7 mouse cellular contexts compared by ENCODE assay signal in genomic region chr5:135793996-135794858, GRCm38 (mm10). TPM values are rescaled to one million over a fixed set of nuclear protein-coding genes. Genes with fewer than 3 reads are reported as not detected.
DNase-seq lines count a peak whose midpoint lies in the region; ATAC-seq lines count a peak whose summit lies in the region.

No protein-coding gene starts in this region.

- no peaks in the 10 kb centered on the region; the same call in 1 of the 2 replicates for H3K4me1 ChIP-seq in embryonic facial prominence, embryonic 12.5 days
- no peaks in the 10 kb centered on the region for H3K4me1 ChIP-seq in limb, embryonic 11.5 days (ENCODE audit: control insufficient read depth, insufficient read depth, low read length)
- peaks cover 12% of the 10 kb centered on the region; the same call in 1 of the 2 replicates for H3K4me1 ChIP-seq in midbrain, embryonic 14.5 days (ENCODE audit: control insufficient read depth, insufficient read depth, low read length)

- DNase-seq in adrenal gland, postnatal 14 days, result peak; percentile 93
- DNase-seq in heart, adult 11 months, result peak; percentile 98
- DNase-seq in kidney, adult 18-20 months, result peak; percentile 91
- DNase-seq in limb, embryonic 11.5 days (ENCODE audit: low spot score), result peak; percentile 91
- peak; percentile 95 for DNase-seq in midbrain, embryonic 14.5 days
- DNase-seq in spleen, adult 18-20 months, result peak; percentile 57 to 85

- peak overlapping the region; percentile 50; the same call in 1 of the 2 replicates for H3K27ac ChIP-seq in embryonic facial prominence, embryonic 12.5 days
- no peak overlapping the region for H3K27ac ChIP-seq in limb, embryonic 11.5 days (replicated peaks; ENCODE audit: low read depth, low read length)
- peak overlapping the region; percentile 88 for H3K27ac ChIP-seq in midbrain, embryonic 14.5 days (replicated peaks; ENCODE audit: low read depth, low read length)

- no peaks in the 10 kb centered on the region for H3K9me3 ChIP-seq in embryonic facial prominence, embryonic 12.5 days
- H3K9me3 ChIP-seq in limb, embryonic 11.5 days (ENCODE audit: control insufficient read depth, low read length), result no peaks in the 10 kb centered on the region
- H3K9me3 ChIP-seq in midbrain, embryonic 14.5 days (ENCODE audit: control insufficient read depth, low read length), result no peaks in the 10 kb centered on the region

- peak overlapping the region; percentile 36; the same call in 1 of the 2 replicates for H3K9ac ChIP-seq in embryonic facial prominence, embryonic 12.5 days
- peak overlapping the region; percentile 47 for H3K9ac ChIP-seq in limb, embryonic 11.5 days (ENCODE audit: low read length)
- no peak overlapping the region; the same call in 1 of the 2 replicates for H3K9ac ChIP-seq in midbrain, embryonic 14.5 days (replicated peaks; ENCODE audit: low read length)

- H3K4me3 ChIP-seq in embryonic facial prominence, embryonic 12.5 days, result peak overlapping the region; percentile 9; the same call in 1 of the 2 replicates
- H3K4me3 ChIP-seq in limb, embryonic 11.5 days (ENCODE audit: low read depth, low read length), result peak overlapping the region; percentile 14; the same call in 1 of the 2 replicates
- 0 out of 2 replicates have a peak overlapping the region, but pooled peaks have one; percentile 13 for H3K4me3 ChIP-seq in midbrain, embryonic 14.5 days (replicated peaks; ENCODE audit: low read depth, low read length)

- peak overlapping the region; percentile 35 for H3K4me2 ChIP-seq in embryonic facial prominence, embryonic 12.5 days (replicated peaks)
- peak overlapping the region; percentile 37 for H3K4me2 ChIP-seq in limb, embryonic 11.5 days (ENCODE audit: low read depth, severe bottlenecking)
- H3K4me2 ChIP-seq in midbrain, embryonic 14.5 days (ENCODE audit: low read length), result peak overlapping the region; percentile 40

- peak; percentile 80 for ATAC-seq in embryonic facial prominence, embryonic 12.5 days (ENCODE audit: insufficient number of reproducible peaks, insufficient read depth, low FRiP score, low TSS enrichment)
- no peak for ATAC-seq in limb, embryonic 11.5 days (ENCODE audit: insufficient number of reproducible peaks, low FRiP score, low TSS enrichment, low read depth)
- ATAC-seq in midbrain, embryonic 14.5 days (ENCODE audit: low FRiP score, low TSS enrichment), result peak; percentile 90

- no peaks in the 10 kb centered on the region for H3K27me3 ChIP-seq in embryonic facial prominence, embryonic 12.5 days
- H3K27me3 ChIP-seq in limb, embryonic 11.5 days (ENCODE audit: control insufficient read depth, insufficient read depth, low read length), result no peaks in the 10 kb centered on the region
- no peaks in the 10 kb centered on the region for H3K27me3 ChIP-seq in midbrain, embryonic 14.5 days (ENCODE audit: control insufficient read depth, insufficient read depth, low read length)

- peaks cover 28% of the 10 kb centered on the region for H3K36me3 ChIP-seq in embryonic facial prominence, embryonic 12.5 days
- H3K36me3 ChIP-seq in limb, embryonic 11.5 days (ENCODE audit: control insufficient read depth, insufficient read depth, low read length), result peaks cover 15% of the 10 kb centered on the region
- H3K36me3 ChIP-seq in midbrain, embryonic 14.5 days (ENCODE audit: control insufficient read depth, insufficient read depth, low read length), result peaks cover 31% of the 10 kb centered on the region

- WGBS in embryonic facial prominence, embryonic 12.5 days, result 12% methylated on average over 20 of the region's 20 CpGs
- 11% methylated on average over 20 of the region's 20 CpGs for WGBS in limb, embryonic 11.5 days
- WGBS in midbrain, embryonic 14.5 days, result 9% methylated on average over 20 of the region's 20 CpGs

RNA-seq across cellular contexts. Expression of gene Srrm3, which starts 12.5 kb away (rescaled TPM):
- 2.7 and 4.3 TPM in 2 replicates for total RNA-seq in adrenal gland, postnatal 14 days (2021)
- 3.6 and 8.9 TPM in 2 replicates for polyA plus RNA-seq in embryonic facial prominence, embryonic 12.5 days (2016; fragmentation: Nextera tagmentation; extraction: Ambion mirVana)
- polyA plus RNA-seq in limb, embryonic 11.5 days (2014; fragmentation: Nextera tagmentation; extraction: Ambion mirVana), result not detected in 2 replicates
- 59.8 and 66.2 TPM in 2 replicates for polyA plus RNA-seq in midbrain, embryonic 14.5 days (2014; fragmentation: Nextera tagmentation; extraction: Ambion mirVana)

RNA-seq across cellular contexts. Expression of gene Mdh2, which starts 15.9 kb away (rescaled TPM):
- 957 and 984 TPM in 2 replicates for total RNA-seq in adrenal gland, postnatal 14 days (2021)
- 487 and 498 TPM in 2 replicates for polyA plus RNA-seq in embryonic facial prominence, embryonic 12.5 days (2016; fragmentation: Nextera tagmentation; extraction: Ambion mirVana)
- polyA plus RNA-seq in limb, embryonic 11.5 days (2014; fragmentation: Nextera tagmentation; extraction: Ambion mirVana), result 550 and 569 TPM in 2 replicates
- polyA plus RNA-seq in midbrain, embryonic 14.5 days (2014; fragmentation: Nextera tagmentation; extraction: Ambion mirVana), result 573 and 587 TPM in 2 replicates

RNA-seq across cellular contexts. Expression of gene Styxl1, which starts 16.0 kb away (rescaled TPM):
- 0.30 and 0.37 TPM in 2 replicates for total RNA-seq in adrenal gland, postnatal 14 days (2021)
- 0.23 and 0.47 TPM in 2 replicates for polyA plus RNA-seq in embryonic facial prominence, embryonic 12.5 days (2016; fragmentation: Nextera tagmentation; extraction: Ambion mirVana)
- 0.40 TPM in 1 of 2 replicates, not detected in the other for polyA plus RNA-seq in limb, embryonic 11.5 days (2014; fragmentation: Nextera tagmentation; extraction: Ambion mirVana)
- polyA plus RNA-seq in midbrain, embryonic 14.5 days (2014; fragmentation: Nextera tagmentation; extraction: Ambion mirVana), result 0.23 and 0.63 TPM in 2 replicates

RNA-seq across cellular contexts. Expression of gene Tmem120a, which starts 50.0 kb away (rescaled TPM):
- 26.8 and 45.4 TPM in 2 replicates for total RNA-seq in adrenal gland, postnatal 14 days (2021)
- polyA plus RNA-seq in embryonic facial prominence, embryonic 12.5 days (2016; fragmentation: Nextera tagmentation; extraction: Ambion mirVana), result 50.4 and 53.1 TPM in 2 replicates
- 43.6 and 49.5 TPM in 2 replicates for polyA plus RNA-seq in limb, embryonic 11.5 days (2014; fragmentation: Nextera tagmentation; extraction: Ambion mirVana)
- 76.8 and 79.8 TPM in 2 replicates for polyA plus RNA-seq in midbrain, embryonic 14.5 days (2014; fragmentation: Nextera tagmentation; extraction: Ambion mirVana)
